Mouse (Mus musculus) urinary bladder, adult 18-20 months (tissue): ENCODE results near the gene Cacna1c.

Source experiments
- DNase-seq, 2 experiments: peaks; one replicate each; pipeline ENCODE4 v3.0.0; 2022; ENCODE audit warnings: low spot score in 2 of 2, mixed read lengths in 2 of 2

The Cacna1c gene

GRCm38 (mm10) chr6:118852131-118852530 lies 344.1 kb downstream of the Cacna1c start:
- DNase-seq = no peak

GRCm38 (mm10) chr6:118851086-118851485 lies 345.1 kb downstream of the Cacna1c start:
- DNase-seq = no peak

DNA sequence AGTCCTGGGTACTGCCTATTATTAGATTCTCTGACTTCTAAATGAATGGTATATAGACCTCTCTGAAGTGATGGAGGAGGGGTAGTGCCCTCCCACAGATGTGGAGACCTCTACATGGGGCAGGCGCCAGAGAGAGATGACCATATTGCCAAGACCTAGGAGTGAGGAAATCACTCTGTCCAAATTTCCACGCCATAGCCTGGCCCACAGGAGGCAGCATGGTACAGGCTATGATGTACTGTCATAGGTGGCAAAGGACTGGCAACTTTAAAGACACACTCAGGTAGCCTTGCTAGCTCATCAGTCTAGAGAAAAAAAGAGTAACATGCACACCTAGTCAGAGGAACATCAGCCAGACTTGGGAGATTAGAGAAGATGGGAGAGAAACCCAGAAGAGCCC lies 347.6 kb downstream of the Cacna1c start:
- DNase-seq = no peak

- DNase-seq = no peak
These were observed 348.5 kb downstream of the Cacna1c start for GRCm38 (mm10) chr6:118847751-118848150.

DNA sequence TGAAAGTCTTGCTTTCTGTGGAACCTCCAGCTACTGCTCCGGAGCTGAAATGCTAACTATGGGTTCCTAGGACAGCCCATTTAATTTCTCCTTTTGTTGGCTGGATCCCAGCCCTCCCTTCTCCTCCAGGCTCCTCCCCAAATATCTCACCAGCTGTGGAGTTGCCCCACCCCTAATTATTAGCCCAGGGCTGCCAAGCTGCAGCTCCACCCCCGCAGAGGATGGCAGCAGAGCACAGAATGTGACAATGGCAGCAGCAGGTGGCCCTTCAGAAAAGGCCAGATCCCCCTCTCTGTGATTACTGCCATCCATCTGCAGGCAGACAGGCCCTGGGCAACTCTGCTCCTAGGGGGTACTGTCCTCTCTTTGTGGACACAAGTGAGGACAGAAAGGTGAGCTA lies 350.4 kb downstream of the Cacna1c start:
- DNase-seq = no peak

- no peak for DNase-seq
These were observed 351.0 kb downstream of the Cacna1c start for GRCm38 (mm10) chr6:118845180-118845579.

DNA sequence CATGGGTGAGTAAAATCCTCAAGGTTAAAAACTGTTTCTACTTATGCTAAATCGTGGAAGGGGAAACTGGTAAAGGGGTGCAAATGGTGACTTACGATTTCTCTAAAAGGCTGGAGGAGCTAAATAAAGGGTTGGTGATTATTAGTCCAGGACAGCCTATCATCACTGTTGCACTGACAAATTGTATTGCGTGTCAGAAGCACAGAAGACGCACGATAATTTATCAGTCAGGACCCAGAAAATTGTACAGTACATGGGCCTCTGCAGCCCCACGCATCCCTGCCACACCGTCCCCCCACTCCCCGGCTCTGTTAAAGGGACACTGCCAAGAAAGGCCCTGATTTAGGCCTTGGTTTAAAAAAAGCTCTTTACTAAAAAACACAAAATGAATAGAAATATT lies 352.7 kb downstream of the Cacna1c start:
- DNase-seq = no peak

DNA sequence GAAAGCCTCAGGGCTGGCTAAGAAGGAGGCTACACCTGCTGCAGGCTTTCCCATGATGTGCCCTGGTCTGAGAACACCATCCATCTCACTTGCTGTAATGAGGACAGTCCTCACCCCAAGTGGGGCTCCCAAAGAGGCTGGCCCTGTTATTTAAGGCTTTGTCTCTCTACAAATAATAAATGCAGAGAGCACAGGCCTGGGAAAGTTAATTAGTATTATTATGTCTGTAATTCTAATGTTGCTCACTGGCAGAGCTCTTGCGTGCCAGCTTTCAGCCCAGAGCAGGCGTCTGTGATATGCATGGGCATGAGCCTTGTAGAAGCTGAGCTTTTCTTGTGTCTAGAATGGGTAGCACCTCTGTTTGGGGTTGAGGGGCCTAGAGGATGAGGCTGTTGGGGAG lies 354.3 kb downstream of the Cacna1c start:
- no peak for DNase-seq

DNA sequence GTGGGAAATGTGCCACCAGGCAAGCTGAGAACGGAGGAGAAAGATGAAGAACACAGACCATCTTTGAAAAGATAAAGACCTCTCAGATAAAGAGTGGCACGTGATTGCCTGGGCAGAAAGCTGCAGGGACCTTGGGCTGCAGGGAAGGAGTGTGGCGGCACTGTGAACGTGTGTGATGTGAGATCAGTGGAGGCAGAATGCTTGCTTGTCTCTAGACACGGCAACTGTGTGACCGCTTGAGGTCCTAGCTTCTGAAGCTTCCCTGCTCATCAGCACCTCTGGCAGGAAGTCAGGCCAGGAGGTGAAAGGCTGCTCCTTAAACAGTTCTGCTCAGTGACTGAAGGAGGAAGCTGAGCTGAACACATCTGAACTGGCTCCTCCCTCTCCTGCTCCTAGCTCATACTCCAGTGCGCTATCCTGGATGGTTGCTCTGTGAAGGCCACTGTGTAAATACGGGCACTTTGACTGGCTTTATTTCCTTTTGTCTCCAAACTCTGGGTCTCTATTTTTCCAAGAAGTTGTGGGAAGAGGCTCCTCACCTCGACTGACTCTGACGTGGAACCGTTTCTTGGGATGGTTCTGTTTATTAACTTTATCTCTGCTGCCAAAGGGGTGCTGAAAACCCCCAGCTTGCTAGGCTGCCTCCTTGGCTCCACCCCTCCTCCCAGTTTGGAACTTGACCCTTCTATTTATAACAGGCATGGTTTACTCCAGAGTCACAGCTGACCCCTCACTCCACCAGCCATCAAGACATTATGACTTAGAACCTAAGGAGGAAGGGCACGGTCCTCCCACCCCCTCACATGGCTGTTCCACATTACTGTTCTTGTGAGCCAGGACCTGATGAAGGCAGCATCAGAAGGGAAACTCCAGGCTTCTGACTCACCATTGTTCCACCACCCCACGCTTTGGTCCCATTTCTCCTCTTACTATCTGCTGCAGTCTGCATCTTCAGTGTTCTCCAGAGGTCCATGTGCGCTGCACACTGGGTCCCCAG lies 357.0 kb downstream of the Cacna1c start:
- no peak for DNase-seq

GRCm38 (mm10) chr6:118836693-118837092 lies 359.5 kb downstream of the Cacna1c start:
- DNase-seq = no peak

DNA sequence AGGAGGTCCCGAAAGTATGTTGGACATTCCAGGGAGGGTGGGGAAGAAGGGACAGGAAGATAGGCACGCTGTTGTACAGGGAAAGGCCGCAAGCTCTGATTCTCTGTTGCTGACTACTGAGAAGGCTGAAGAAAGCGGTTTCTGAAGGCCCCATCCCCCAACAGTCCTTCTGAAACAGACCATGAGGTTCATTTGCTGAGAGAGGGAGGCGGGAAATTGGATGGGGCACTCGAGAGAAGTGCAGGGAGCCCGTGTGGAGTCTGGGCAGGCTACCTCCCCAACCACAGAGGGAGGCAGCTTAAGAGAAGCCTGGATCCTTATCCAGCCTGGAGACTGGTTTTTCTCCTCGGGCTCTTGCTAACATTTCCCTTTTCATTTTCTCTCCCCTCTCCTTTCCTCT lies 362.2 kb downstream of the Cacna1c start:
- no peak for DNase-seq

GRCm38 (mm10) chr6:118833049-118833448 lies 363.2 kb downstream of the Cacna1c start:
- no peak for DNase-seq

GRCm38 (mm10) chr6:118832616-118833015 lies 363.6 kb downstream of the Cacna1c start:
- DNase-seq = no peak

GRCm38 (mm10) chr6:118830851-118831250 lies 365.4 kb downstream of the Cacna1c start:
- no peak for DNase-seq

DNA sequence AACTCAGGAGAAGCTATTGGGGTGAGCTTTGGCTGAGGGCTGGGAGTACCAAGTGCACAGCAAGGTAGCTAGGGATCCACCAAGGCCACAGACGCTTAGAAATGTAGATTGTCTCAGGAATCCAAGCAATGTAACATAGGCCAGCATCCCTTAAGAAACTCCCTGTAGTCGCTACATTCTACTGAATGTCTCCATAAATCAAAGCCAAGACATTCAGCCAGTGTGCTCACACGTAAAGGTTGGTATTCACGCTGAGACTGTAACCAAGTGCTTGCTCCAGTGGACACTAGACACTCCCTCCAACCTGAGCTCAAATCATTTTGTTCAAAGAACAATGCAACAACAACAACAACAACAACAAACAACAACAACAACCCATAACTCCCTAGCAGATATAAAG lies 368.0 kb downstream of the Cacna1c start:
- no peak for DNase-seq

DNA sequence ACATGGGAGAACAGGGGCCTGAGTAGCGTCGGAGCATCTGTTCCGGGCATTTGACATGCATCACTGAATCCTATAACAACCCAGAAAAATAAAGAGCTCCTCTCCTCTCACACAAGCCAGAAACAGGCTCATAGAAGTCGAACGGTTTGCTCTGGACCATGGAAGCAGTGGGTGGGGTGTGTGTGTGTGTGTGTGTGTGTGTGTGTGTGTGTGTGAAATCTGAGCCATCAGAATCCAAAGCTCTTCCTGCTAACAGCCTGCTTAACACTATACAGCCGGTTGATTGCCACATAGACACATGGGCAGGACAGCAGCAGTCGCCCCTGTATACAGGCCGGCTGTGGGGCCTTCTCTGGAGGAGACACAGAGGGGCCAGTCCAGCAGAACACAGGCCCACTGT lies 368.7 kb downstream of the Cacna1c start:
- no peak for DNase-seq

DNA sequence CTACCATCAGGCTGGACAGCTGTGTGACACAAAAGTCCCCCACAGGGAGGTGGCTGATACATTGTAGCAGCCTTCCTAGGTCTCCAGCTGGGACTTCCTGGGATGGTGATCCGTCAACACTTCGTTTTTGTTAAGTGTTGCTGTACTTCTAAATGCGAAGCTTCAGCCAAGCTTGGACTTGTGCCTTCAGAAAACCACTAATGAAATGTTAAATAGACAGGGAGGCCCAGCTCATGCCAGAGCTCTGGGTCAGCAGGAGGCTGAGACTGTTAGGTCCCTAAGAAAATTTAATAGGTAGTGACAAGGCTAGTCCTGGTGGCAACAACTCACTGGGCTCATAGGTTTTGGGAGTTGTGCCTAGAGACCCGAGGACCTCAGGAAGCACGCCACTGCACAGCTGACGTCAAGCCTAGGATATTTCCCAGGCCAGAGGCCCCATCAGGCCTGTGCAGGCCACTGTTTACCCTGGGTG lies 370.8 kb downstream of the Cacna1c start:
- no peak for DNase-seq

DNA sequence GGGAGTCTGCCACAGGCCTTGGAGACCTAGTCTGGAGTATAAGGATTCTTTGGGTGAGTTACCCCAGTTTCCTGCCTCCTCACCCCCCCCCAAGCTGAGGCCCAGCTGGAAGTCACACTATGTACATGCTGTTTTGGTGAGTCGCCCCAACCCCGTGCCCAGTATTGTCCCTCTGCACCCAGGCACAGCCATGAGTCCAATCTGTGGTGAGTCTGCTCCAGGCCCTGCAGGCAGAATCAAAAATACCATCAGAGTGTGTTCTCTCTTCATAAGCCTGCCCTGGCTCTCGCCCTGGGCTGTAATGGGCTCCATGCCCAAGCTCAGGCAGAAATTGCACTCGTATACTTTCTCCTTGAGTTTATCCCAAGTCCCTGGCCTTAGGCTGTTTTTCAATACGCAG lies 374.7 kb downstream of the Cacna1c start:
- DNase-seq = no peak

- no peak for DNase-seq
These were observed 376.6 kb downstream of the Cacna1c start for GRCm38 (mm10) chr6:118819657-118820056.

DNA sequence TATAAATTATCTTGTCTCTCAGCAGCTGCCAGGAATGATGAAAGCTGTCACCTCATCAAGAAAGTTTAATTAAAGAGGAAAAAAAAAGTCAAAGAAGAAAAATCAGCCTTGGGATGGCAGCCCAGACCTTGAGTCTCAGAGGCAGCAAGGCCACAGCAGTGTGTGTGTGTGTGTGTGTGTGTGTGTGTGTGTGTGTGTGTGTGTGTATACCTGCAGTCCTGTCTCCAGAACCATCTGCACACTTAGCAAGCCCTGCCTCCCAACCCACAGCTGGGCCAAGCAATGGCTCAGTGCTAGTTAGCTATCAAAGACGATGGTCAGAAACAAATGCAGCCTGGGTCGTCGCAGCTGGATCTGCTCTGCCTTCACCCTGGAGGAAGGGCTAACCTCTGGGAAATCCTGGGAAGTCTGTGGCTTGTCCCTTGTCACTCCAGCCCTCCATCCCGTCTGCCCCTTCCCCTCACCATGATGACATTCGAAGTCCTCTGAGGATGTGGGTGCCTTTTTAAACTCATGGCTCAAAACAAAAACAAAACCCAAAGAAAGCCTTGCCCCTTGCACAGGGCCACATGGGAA lies 378.2 kb downstream of the Cacna1c start:
- DNase-seq = no peak

DNA sequence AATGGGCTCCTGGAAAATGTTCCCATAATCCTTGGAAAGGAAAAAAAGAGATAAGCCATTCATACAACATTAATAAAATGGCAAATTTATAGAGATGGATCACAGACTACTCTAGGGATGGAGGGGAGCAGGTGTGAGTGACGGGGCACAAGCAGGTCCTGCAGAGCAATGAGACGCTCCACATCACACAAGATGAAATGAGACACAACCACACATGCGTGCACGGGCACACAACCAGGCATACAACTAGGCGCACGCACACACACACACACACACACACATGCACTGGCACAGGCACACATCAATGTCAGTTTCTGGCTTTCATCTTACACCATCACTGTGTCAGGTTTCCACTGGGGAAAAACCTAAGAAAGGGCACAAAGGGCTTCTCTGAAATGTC lies 380.0 kb downstream of the Cacna1c start:
- no peak for DNase-seq

DNA sequence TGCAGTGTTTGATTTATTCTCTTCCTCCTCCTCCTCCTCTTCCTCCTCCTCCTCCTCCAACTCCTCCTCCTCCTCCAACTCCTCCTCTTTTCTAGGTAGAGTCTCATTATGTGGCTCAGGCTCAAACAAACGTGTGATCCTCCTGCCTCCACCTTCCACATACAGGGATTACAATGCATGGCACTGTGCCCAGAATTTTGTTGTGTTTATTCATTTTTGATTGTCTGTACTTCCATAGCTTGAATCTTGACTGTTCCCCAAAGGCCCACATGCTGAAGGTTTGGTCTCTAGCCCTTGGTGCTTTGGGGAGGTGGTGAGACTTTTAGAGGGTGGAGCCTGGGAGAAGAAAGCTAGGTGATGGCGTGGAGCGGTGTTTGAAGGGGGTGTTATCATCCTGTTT lies 383.7 kb downstream of the Cacna1c start:
- no peak for DNase-seq

GRCm38 (mm10) chr6:118812007-118812406 lies 384.2 kb downstream of the Cacna1c start:
- DNase-seq = no peak
